Mouse (Mus musculus): ENCODE data around the gene Ppp2r5c. TPM values are rescaled to one million over a fixed set of nuclear protein-coding genes. Genes with fewer than 3 reads are reported as not detected.

The Ppp2r5c gene
- polyA plus RNA-seq, 1 experiment from 2014 or later: 143 TPM

DNA sequence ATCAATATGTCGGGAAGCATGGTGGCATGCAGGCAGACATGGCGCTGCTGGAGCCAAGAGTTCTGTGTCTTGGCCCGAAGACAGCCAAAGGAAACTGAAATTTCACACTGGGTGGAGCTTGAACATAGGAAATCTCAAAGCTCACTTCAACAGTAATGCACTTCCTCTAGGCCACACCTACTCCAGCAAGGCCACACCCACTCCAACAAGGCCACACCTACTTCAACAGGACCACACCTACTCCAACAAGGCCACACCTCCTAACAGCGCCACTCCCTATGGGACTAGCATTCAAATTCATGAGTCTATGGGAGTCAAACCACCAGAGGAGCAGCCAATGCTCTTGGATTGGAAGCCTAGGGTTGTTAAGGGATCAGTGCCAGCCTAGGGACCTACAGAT lies 33.8 kb downstream of the Ppp2r5c start:
- Histone ChIP-seq H3K9me3 (ENCODE audit: control insufficient read depth) (no peaks in the 10 kb centered on the region), H3K9ac (ENCODE audit: low read depth, low read length) (no peak overlapping the region), H3K4me2 (replicated peaks; ENCODE audit: low read depth) (no peak overlapping the region), H3K27ac (ENCODE audit: low read depth, low read length) (no peak overlapping the region), H3K4me1 (replicated peaks; ENCODE audit: control insufficient read depth, insufficient read depth, low read length) (peaks cover 4% of the 10 kb centered on the region; the same call in 1 of the 2 replicates), H3K4me3 (ENCODE audit: low read depth, low read length) (no peak overlapping the region), H3K36me3 (ENCODE audit: control insufficient read depth, insufficient read depth) (peaks cover 25% of the 10 kb centered on the region), H3K27me3 (replicated peaks; ENCODE audit: control insufficient read depth, insufficient read depth, low read length) (no peaks in the 10 kb centered on the region)
- no peak for ATAC-seq
- WGBS: 82% methylated on average over 4 of the region's 4 CpGs
- no peak for TF ChIP-seq CTCF (IDR thresholded peaks at IDR 0.05; ENCODE audit: low read depth)

DNA sequence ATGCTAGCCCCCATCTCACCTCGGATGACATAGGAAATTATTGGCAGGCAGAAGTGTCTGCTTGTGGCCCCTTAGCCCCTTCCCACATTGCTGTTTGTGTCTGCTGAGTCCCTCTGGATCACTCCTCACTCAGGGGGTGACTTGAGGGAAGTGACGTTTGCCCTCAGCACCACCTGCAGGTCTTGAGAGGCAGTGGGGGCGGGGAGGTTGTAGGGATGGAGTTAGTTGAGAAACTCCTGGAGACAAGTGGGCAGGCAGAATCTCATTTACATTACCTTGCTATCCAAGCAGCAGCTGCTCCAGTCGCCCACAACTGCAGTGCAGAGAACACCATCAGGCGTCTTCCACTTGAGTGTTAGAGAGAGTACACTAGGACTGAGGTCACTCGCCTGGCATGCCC lies 36.8 kb downstream of the Ppp2r5c start:
- ATAC-seq: no peak
- Histone ChIP-seq H3K4me1 (replicated peaks; ENCODE audit: control insufficient read depth, insufficient read depth, low read length) (peaks cover 16% of the 10 kb centered on the region; the same call in 1 of the 2 replicates), H3K9me3 (ENCODE audit: control insufficient read depth) (no peaks in the 10 kb centered on the region), H3K27ac (ENCODE audit: low read depth, low read length) (no peak overlapping the region), H3K9ac (ENCODE audit: low read depth, low read length) (no peak overlapping the region), H3K27me3 (replicated peaks; ENCODE audit: control insufficient read depth, insufficient read depth, low read length) (no peaks in the 10 kb centered on the region), H3K4me2 (replicated peaks; ENCODE audit: low read depth) (peak overlapping the region; percentile 94; the same call in 1 of the 2 replicates), H3K4me3 (ENCODE audit: low read depth, low read length) (no peak overlapping the region), H3K36me3 (ENCODE audit: control insufficient read depth, insufficient read depth) (peaks cover 7% of the 10 kb centered on the region)
- WGBS: 52% methylated on average over 6 of the region's 6 CpGs
- TF ChIP-seq CTCF (IDR thresholded peaks at IDR 0.05; ENCODE audit: low read depth): peak; percentile 11; the same call in 1 of the 2 replicates

DNA sequence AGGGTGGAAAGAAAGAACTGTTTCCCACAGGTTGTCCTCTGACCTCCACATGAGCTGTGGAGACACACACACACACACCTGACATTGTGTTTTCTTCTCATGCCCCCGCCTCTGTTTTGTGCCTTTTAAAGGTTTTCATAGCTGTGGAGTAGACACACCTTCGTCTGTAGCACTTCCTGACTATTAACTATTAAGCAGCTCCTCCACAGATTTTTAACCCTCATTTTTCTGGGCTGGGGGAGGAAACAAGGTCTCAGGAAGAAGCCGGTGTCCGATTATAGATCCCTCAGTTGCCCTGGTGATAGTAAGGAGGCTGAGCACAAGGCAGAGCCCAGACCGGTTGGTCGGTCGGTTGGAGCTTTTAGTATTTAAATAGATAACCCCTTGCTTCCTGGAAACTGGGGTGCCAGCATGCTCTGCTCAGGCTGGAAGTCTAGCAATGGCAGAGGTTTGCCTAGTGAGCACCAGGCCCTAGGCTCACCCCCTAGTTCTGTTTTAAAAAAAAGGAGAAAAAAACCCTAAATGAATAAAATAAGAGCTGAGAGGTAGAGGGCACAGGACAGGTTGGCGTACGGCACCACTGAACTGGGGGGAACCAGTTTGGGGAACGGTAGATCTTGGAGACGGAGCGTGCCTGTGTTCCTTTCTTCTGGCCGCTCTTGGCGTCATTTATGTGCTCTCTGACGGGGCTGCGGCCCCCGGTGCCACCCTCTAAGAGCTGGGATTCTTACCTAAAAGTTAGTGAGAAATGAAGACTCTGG lies 38.1 kb downstream of the Ppp2r5c start:
- no peaks in the 10 kb centered on the region for H3K9me3 ChIP-seq (ENCODE audit: control insufficient read depth)
- 2% methylated on average over 17 of the region's 17 CpGs for WGBS

DNA sequence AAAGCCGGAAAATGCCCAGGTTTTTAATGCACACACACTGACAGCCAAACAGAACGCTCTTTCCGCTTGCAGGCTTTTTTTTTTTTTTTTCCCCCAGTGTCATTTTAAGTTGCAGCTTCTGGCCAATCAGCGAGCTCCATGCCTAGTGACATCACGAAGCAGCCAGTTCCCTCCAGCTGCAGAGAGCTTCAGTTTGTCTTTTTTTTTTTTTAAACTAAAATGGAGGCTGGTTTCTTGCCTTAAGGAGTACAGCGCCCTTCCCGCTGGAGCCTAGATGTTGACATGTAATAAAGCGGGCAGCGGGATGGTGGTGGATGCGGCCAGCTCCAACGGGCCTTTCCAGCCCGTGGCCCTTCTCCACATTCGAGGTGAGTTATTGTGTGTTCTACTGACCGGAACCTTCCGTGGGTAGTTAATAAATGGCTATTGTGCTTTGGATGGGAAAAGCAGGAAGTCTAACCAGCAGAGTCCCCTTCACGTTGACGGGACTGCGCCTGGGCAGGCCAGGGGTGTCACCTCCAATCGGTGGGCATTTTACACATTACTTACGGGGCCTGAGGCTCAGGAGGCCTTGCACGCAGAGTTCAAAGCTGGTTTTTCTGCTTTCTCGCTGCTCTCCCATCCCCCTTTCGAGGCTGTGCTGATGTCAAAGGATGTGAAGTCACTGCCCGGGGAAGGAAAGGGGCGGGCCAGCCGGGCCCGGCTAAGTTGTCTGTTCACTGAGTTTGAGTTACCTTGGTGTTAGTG lies 38.8 kb downstream of the Ppp2r5c start:
- ATAC-seq: peak; percentile 81

More for the DNA sequence above, 38.1 kb downstream of the Ppp2r5c start:
- Histone ChIP-seq H3K27ac (ENCODE audit: low read depth, low read length) (peak overlapping the region; percentile 100), H3K27me3 (replicated peaks; ENCODE audit: control insufficient read depth, insufficient read depth, low read length) (no peaks in the 10 kb centered on the region), H3K4me1 (replicated peaks; ENCODE audit: control insufficient read depth, insufficient read depth, low read length) (peaks cover 19% of the 10 kb centered on the region; the same call in 1 of the 2 replicates), H3K4me3 (ENCODE audit: low read depth, low read length) (peak overlapping the region; percentile 69), H3K36me3 (ENCODE audit: control insufficient read depth, insufficient read depth) (peaks cover 6% of the 10 kb centered on the region; the same call in 1 of the 2 replicates), H3K4me2 (replicated peaks; ENCODE audit: low read depth) (peak overlapping the region; percentile 94), H3K9ac (ENCODE audit: low read depth, low read length) (peak overlapping the region; percentile 90)
- peak; percentile 19; the same call in 1 of the 2 replicates for ATAC-seq
- TF ChIP-seq CTCF (IDR thresholded peaks at IDR 0.05; ENCODE audit: low read depth): no peak

DNA sequence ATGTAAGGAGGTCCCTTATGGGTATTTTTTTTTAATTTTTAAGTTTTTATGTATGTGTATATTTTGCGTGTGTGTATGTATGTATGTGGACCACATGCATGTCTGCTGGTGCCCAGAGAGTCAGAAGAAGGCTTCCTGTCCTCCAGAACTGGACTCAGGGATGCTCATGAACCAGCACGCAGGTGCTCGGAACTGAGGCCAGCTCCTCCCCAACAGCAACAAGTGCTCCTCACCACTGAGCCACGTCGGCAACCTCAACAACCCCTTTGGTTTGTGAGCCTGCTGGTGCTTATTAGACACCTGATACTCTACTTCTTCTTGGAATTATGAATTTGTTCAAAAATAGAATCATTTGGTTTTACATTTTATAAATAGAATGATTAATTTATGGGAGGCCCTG lies 39.9 kb downstream of the Ppp2r5c start:
- Histone ChIP-seq H3K9me3 (ENCODE audit: control insufficient read depth) (no peaks in the 10 kb centered on the region), H3K4me2 (replicated peaks; ENCODE audit: low read depth) (peak overlapping the region; percentile 94), H3K27me3 (replicated peaks; ENCODE audit: control insufficient read depth, insufficient read depth, low read length) (no peaks in the 10 kb centered on the region), H3K4me1 (replicated peaks; ENCODE audit: control insufficient read depth, insufficient read depth, low read length) (peaks cover 19% of the 10 kb centered on the region; the same call in 1 of the 2 replicates), H3K27ac (ENCODE audit: low read depth, low read length) (no peak overlapping the region), H3K4me3 (ENCODE audit: low read depth, low read length) (peak overlapping the region; percentile 69), H3K36me3 (ENCODE audit: control insufficient read depth, insufficient read depth) (peaks cover 7% of the 10 kb centered on the region; the same call in 1 of the 2 replicates), H3K9ac (ENCODE audit: low read depth, low read length) (peak overlapping the region; percentile 90; the same call in 1 of the 2 replicates)
- ATAC-seq: no peak
- TF ChIP-seq CTCF (IDR thresholded peaks at IDR 0.05; ENCODE audit: low read depth): no peak
- 74% methylated on average over 5 of the region's 5 CpGs for WGBS

More for the DNA sequence above, 38.8 kb downstream of the Ppp2r5c start:
- Histone ChIP-seq H3K27ac (ENCODE audit: low read depth, low read length) (peak overlapping the region; percentile 100), H3K4me3 (ENCODE audit: low read depth, low read length) (peak overlapping the region; percentile 69), H3K36me3 (ENCODE audit: control insufficient read depth, insufficient read depth) (peaks cover 7% of the 10 kb centered on the region; the same call in 1 of the 2 replicates), H3K9ac (ENCODE audit: low read depth, low read length) (peak overlapping the region; percentile 90), H3K9me3 (ENCODE audit: control insufficient read depth) (no peaks in the 10 kb centered on the region), H3K4me2 (replicated peaks; ENCODE audit: low read depth) (peak overlapping the region; percentile 94), H3K27me3 (replicated peaks; ENCODE audit: control insufficient read depth, insufficient read depth, low read length) (no peaks in the 10 kb centered on the region), H3K4me1 (replicated peaks; ENCODE audit: control insufficient read depth, insufficient read depth, low read length) (peaks cover 19% of the 10 kb centered on the region; the same call in 1 of the 2 replicates)
- no peak for TF ChIP-seq CTCF (IDR thresholded peaks at IDR 0.05; ENCODE audit: low read depth)
- WGBS: under 1% methylated on average over 27 of the region's 27 CpGs

DNA sequence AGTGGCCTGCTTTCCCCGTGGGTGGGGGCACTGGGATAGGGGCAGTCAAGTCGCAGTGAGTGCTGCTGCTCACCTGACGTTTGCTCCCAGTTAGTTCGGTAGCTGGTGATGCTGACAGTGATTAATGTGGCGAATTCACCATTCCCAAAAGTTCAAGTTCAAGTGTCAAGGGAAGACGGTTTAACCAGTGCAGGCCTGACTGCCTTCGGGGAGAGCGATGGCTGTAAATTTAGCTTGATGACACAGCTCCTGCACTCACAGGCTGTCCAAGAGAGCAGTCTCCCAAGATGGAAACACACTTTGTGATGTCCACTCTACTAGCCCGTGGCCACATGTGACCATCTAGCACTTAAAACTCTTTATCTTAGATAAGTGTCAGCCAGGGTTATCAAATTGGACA lies 41.1 kb downstream of the Ppp2r5c start:
- H3K9me3 ChIP-seq (ENCODE audit: control insufficient read depth): no peaks in the 10 kb centered on the region
- H3K36me3 ChIP-seq (ENCODE audit: control insufficient read depth, insufficient read depth): peaks cover 7% of the 10 kb centered on the region; the same call in 1 of the 2 replicates
- no peak overlapping the region for H3K4me2 ChIP-seq (replicated peaks; ENCODE audit: low read depth)
- 50% methylated on average over 9 of the region's 9 CpGs for WGBS
- H3K9ac ChIP-seq (ENCODE audit: low read depth, low read length): no peak overlapping the region
- peak overlapping the region; percentile 35 for H3K27ac ChIP-seq (ENCODE audit: low read depth, low read length)
- peaks cover 19% of the 10 kb centered on the region; the same call in 1 of the 2 replicates for H3K4me1 ChIP-seq (replicated peaks; ENCODE audit: control insufficient read depth, insufficient read depth, low read length)
- no peak for TF ChIP-seq CTCF (IDR thresholded peaks at IDR 0.05; ENCODE audit: low read depth)
- no peak for ATAC-seq
- no peaks in the 10 kb centered on the region for H3K27me3 ChIP-seq (replicated peaks; ENCODE audit: control insufficient read depth, insufficient read depth, low read length)
- H3K4me3 ChIP-seq (ENCODE audit: low read depth, low read length): no peak overlapping the region

Data from intestine, postnatal 0 days (tissue).